Mouse (Mus musculus) lung, adult 2 months (tissue): ENCODE results near the gene Dcps.

Source experiments
- CTCF ChIP-seq: fragments of 200-500 bp; IDR thresholded peaks from 2 replicates; pipeline ENCODE4 v1.5.1; 2011; ENCODE audit warnings: mild to moderate bottlenecking, low read length, control low read depth; ENCODE audit not compliant: insufficient read depth
- POLR2A ChIP-seq: fragments of 200-500 bp; IDR thresholded peaks from 2 replicates; pipeline ENCODE4 v1.6.1; 2011; ENCODE audit warnings: low read depth, mild to moderate bottlenecking, control low read depth, low read length, borderline replicate concordance; ENCODE audit errors: extremely low read depth

- TF ChIP-seq CTCF = no peak
- no peak for TF ChIP-seq POLR2A
Measured at GRCm38 (mm10) chr9:35108066-35108465, 67.8 kb downstream of the Dcps start.
